Mouse (Mus musculus) left cerebral cortex, postnatal 10 days (tissue): Measurements from ENCODE around the gene Nexn. TPM values are rescaled to one million over a fixed set of nuclear protein-coding genes. Genes with fewer than 3 reads are reported as not detected.
A peak's percentile ranks its signal among the peaks of the same experiment; 100 is the strongest.
"Not testable (repeated sequence)": the region's sequence is repeated elsewhere in the genome, so short reads cannot be mapped to it uniquely, and the experiment has no call there.

ENCODE experiments used
- DNase-seq, 2 experiments: peaks; one replicate each; pipeline ENCODE4 v3.0.0; 2021 to 2022; ENCODE audit warnings: low spot score in 2 of 2, mixed read lengths in 1 of 2; ENCODE audit errors: extremely low spot score in 1 of 2
- intact Hi-C: fragments of 180-260 bp; cut with DNase I; formaldehyde crosslinking; loops from one replicate; pipeline ENCODE4 v1.15.1; 2025
- total RNA-seq, 2 experiments: library from RNA; stranded (reverse); gene quantifications; 2 replicates each; pipeline ENCODE4 v1.2.3; 2021

Gene Nexn
- total RNA-seq, 2 experiments from 2014 or later: 2.8 to 3.8 TPM

- intact Hi-C loops: no loop called here
- DNase-seq: no peak
Measured at GRCm38 (mm10) chr3:152209177-152209966, 56.8 kb downstream of the Nexn start.

GRCm38 (mm10) chr3:152208096-152208885 lies 57.9 kb downstream of the Nexn start:
- DNase-seq: no peak
- intact Hi-C loops: no loop called here

- intact Hi-C loops: no loop called here
- DNase-seq: no peak
Measured at GRCm38 (mm10) chr3:152207156-152207555, 59.0 kb downstream of the Nexn start.

GRCm38 (mm10) chr3:152204577-152204976 lies 61.6 kb downstream of the Nexn start:
- intact Hi-C loops: no loop called here
- no peak for DNase-seq

- intact Hi-C loops: no loop called here
- no peak for DNase-seq
Measured at GRCm38 (mm10) chr3:152203996-152204395, 62.2 kb downstream of the Nexn start.

- no peak for DNase-seq
Measured at GRCm38 (mm10) chr3:152203411-152203810, 62.7 kb downstream of the Nexn start.

GRCm38 (mm10) chr3:152202942-152203341 lies 63.2 kb downstream of the Nexn start:
- no peak for DNase-seq
- intact Hi-C loops: no loop called here

More at GRCm38 (mm10) chr3:152203411-152203810, 62.7 kb downstream of the Nexn start:
- intact Hi-C loops: no loop called here

GRCm38 (mm10) chr3:152201651-152202050 lies 64.5 kb downstream of the Nexn start:
- DNase-seq: no peak
- intact Hi-C loops: no loop called here

GRCm38 (mm10) chr3:152201181-152201580 lies 65.0 kb downstream of the Nexn start:
- intact Hi-C loops: no loop called here
- no peak for DNase-seq

GRCm38 (mm10) chr3:152199125-152199524 lies 67.0 kb downstream of the Nexn start:
- intact Hi-C loops: no loop called here
- no peak for DNase-seq

- intact Hi-C loops: not testable (repeated sequence)
Measured at GRCm38 (mm10) chr3:152197246-152197645, 68.9 kb downstream of the Nexn start.

GRCm38 (mm10) chr3:152193635-152194097 lies 72.5 kb downstream of the Nexn start:
- intact Hi-C loops: loop anchor here (5.0 kb wide), 1 partner anchor 81 kb away; no protein-coding TSS in a partner anchor

More at GRCm38 (mm10) chr3:152197246-152197645, 68.9 kb downstream of the Nexn start:
- DNase-seq: not testable (repeated sequence)

GRCm38 (mm10) chr3:152193177-152193576 lies 73.0 kb downstream of the Nexn start:
- intact Hi-C loops: loop anchor here (5.0 kb wide), 1 partner anchor 81 kb away; no protein-coding TSS in a partner anchor
- DNase-seq: no peak

More at GRCm38 (mm10) chr3:152193635-152194097, 72.5 kb downstream of the Nexn start:
- DNase-seq: peak; percentile 88

- intact Hi-C loops: loop anchor here (5.0 kb wide), 1 partner anchor 80 kb away; no protein-coding TSS in a partner anchor
- DNase-seq: no peak
Measured at GRCm38 (mm10) chr3:152192238-152192931, 73.8 kb downstream of the Nexn start.

- DNase-seq: no peak
- intact Hi-C loops: loop anchor here (5.0 kb wide), 1 partner anchor 80 kb away; no protein-coding TSS in a partner anchor
Measured at GRCm38 (mm10) chr3:152191791-152192237, 74.3 kb downstream of the Nexn start.

- intact Hi-C loops: loop anchor here (5.0 kb wide), 1 partner anchor 79 kb away; no protein-coding TSS in a partner anchor
Measured at GRCm38 (mm10) chr3:152190679-152191477, 75.3 kb downstream of the Nexn start.

GRCm38 (mm10) chr3:152189306-152189705 lies 76.8 kb downstream of the Nexn start:
- DNase-seq: no peak
- intact Hi-C loops: no loop called here

More at GRCm38 (mm10) chr3:152190679-152191477, 75.3 kb downstream of the Nexn start:
- DNase-seq: no peak
